Mouse (Mus musculus) CH12.LX (cell line): ENCODE data around the gene Tmem209. TPM values are rescaled to one million over a fixed set of nuclear protein-coding genes. Genes with fewer than 3 reads are reported as not detected.

ENCODE experiments used
- DNase-seq: peaks from one replicate; pipeline ENCODE4 v3.0.0-alpha.2; 2013; ENCODE audit errors: extremely low read depth
- H3K27ac ChIP-seq: 2 replicates; pipeline ENCODE4 v1.5.1; 2012; ENCODE audit warnings: low read depth, mild to moderate bottlenecking, control low read depth, moderate library complexity; ENCODE audit not compliant: insufficient read depth
- H3K27me3 ChIP-seq: replicated peaks from 2 replicates; pipeline ENCODE3; 2012; ENCODE audit warnings: inconsistent platforms
- H3K36me3 ChIP-seq, 2 experiments: replicated peaks in 1 of 2; 2 replicates each; pipeline versions ENCODE3 to v1.6.1; 2012; ENCODE audit warnings: inconsistent platforms in 1 of 2, low read length in 1 of 2, mild to moderate bottlenecking in 1 of 2, mixed read lengths in 1 of 2, moderate library complexity in 1 of 2; ENCODE audit not compliant: control insufficient read depth in 1 of 2, insufficient read depth in 1 of 2
- H3K4me1 ChIP-seq, 2 experiments: 2 replicates each; pipeline ENCODE4 v1.6.1; 2012; ENCODE audit warnings: inconsistent platforms in 1 of 2, moderate library complexity in 1 of 2; ENCODE audit not compliant: insufficient read depth in 2 of 2, control insufficient read depth in 1 of 2
- H3K4me2 ChIP-seq: 2 replicates; pipeline ENCODE4 v1.6.1; 2012; ENCODE audit warnings: low read depth, mild to moderate bottlenecking, control low read depth; ENCODE audit not compliant: poor library complexity, insufficient read depth, severe bottlenecking
- H3K4me3 ChIP-seq, 3 experiments: fragments of 150-350 bp in 1 of 3; sonication (generic) in 1 of 3; replicated peaks in 1 of 3; 2 replicates each; pipeline versions ENCODE3 to v1.5.1; 2011 to 2012; ENCODE audit warnings: low read depth in 2 of 3, low read length in 2 of 3, mild to moderate bottlenecking in 2 of 3, moderate library complexity in 2 of 3, control low read depth in 1 of 3, improper control_type of control experiment in 1 of 3, inconsistent platforms in 1 of 3, mixed read lengths in 1 of 3; ENCODE audit not compliant: poor library complexity in 1 of 3
- H3K79me2 ChIP-seq: replicated peaks from 2 replicates; pipeline ENCODE4 v1.6.1; 2012; ENCODE audit warnings: mild to moderate bottlenecking, moderate library complexity; ENCODE audit not compliant: control insufficient read depth, poor library complexity, insufficient read depth, severe bottlenecking; ENCODE audit errors: extremely low read depth
- H3K9ac ChIP-seq: 2 replicates; pipeline ENCODE4 v1.6.1; 2012; ENCODE audit warnings: low read depth, mild to moderate bottlenecking, control low read depth, moderate library complexity; ENCODE audit not compliant: insufficient read depth
- H3K9me3 ChIP-seq: replicated peaks from 2 replicates; pipeline ENCODE3; 2012; ENCODE audit warnings: low read length, inconsistent platforms, mixed read lengths
- CHD1 ChIP-seq: IDR thresholded peaks from 2 replicates; pipeline ENCODE4 v1.6.1; 2012; ENCODE audit warnings: low read depth, low read length, improper control_type of control experiment, inconsistent platforms
- CTCF ChIP-seq, 2 experiments: IDR thresholded peaks in 1 of 2; conservative IDR thresholded peaks in 1 of 2; 2 replicates each; pipeline ENCODE4 v1.5.1; 2011 to 2012; ENCODE audit warnings: low read depth in 2 of 2, low read length in 2 of 2, improper control_type of control experiment in 1 of 2, inconsistent platforms in 1 of 2, mild to moderate bottlenecking in 1 of 2, moderate library complexity in 1 of 2
- ELF1 ChIP-seq: IDR thresholded peaks from 2 replicates; pipeline ENCODE4 v1.6.1; 2014; ENCODE audit warnings: low read depth, mild to moderate bottlenecking, inconsistent platforms, low read length, improper control_type of control experiment
- ETS1 ChIP-seq: conservative IDR thresholded peaks from 2 replicates; pipeline ENCODE4 v1.6.1; 2012; ENCODE audit warnings: low read depth, mild to moderate bottlenecking, inconsistent platforms, low read length, improper control_type of control experiment, moderate library complexity
- HCFC1 ChIP-seq: IDR thresholded peaks from 2 replicates; pipeline ENCODE4 v1.6.1; 2012; ENCODE audit warnings: low read depth, mild to moderate bottlenecking, inconsistent platforms, low read length, improper control_type of control experiment
- IRF4 ChIP-seq: IDR thresholded peaks from 2 replicates; pipeline ENCODE4 v1.6.1; 2014; ENCODE audit warnings: low read depth, mild to moderate bottlenecking, inconsistent platforms, low read length, improper control_type of control experiment
- KAT2A ChIP-seq: IDR thresholded peaks from 2 replicates; pipeline ENCODE4 v1.6.1; 2012; ENCODE audit warnings: low read length, improper control_type of control experiment, inconsistent platforms; ENCODE audit not compliant: insufficient replicate concordance
- MAZ ChIP-seq: IDR thresholded peaks from 2 replicates; pipeline ENCODE4 v1.6.1; 2012; ENCODE audit warnings: low read depth, mild to moderate bottlenecking, inconsistent platforms, low read length, improper control_type of control experiment, moderate library complexity
- MXI1 ChIP-seq: IDR thresholded peaks from 2 replicates; pipeline ENCODE4 v1.6.1; 2011; ENCODE audit warnings: mild to moderate bottlenecking, low read depth, low read length, improper control_type of control experiment
- MYC ChIP-seq: IDR thresholded peaks from 2 replicates; pipeline ENCODE4 v1.6.1; 2011; ENCODE audit warnings: low read depth, mild to moderate bottlenecking, improper control_type of control experiment, low read length
- NRF1 ChIP-seq: IDR thresholded peaks from 2 replicates; pipeline ENCODE4 v1.6.1; 2014; ENCODE audit warnings: low read depth, mild to moderate bottlenecking, inconsistent platforms, low read length, improper control_type of control experiment, moderate library complexity
- POLR2A ChIP-seq: IDR thresholded peaks from 2 replicates; pipeline ENCODE4 v1.6.1; 2011; ENCODE audit warnings: low read depth, mild to moderate bottlenecking, improper control_type of control experiment, low read length
- POLR2AphosphoS2 ChIP-seq: IDR thresholded peaks from 2 replicates; pipeline ENCODE4 v1.6.1; 2011; ENCODE audit warnings: low read depth, low read length, improper control_type of control experiment
- RAD21 ChIP-seq: IDR thresholded peaks from 2 replicates; pipeline ENCODE4 v1.6.1; 2011; ENCODE audit warnings: low read depth, mild to moderate bottlenecking, low read length, improper control_type of control experiment, moderate library complexity
- SIN3A ChIP-seq: IDR thresholded peaks from 2 replicates; pipeline ENCODE4 v1.6.1; 2012; ENCODE audit warnings: low read length, improper control_type of control experiment, inconsistent platforms
- SMC3 ChIP-seq: IDR thresholded peaks from 2 replicates; pipeline ENCODE4 v1.6.1; 2011; ENCODE audit warnings: low read depth, low read length, improper control_type of control experiment
- TCF12 ChIP-seq: IDR thresholded peaks from 2 replicates; pipeline ENCODE4 v1.6.1; 2014; ENCODE audit warnings: low read depth, mild to moderate bottlenecking, inconsistent platforms, low read length, improper control_type of control experiment
- UBTF ChIP-seq: IDR thresholded peaks from 2 replicates; pipeline ENCODE4 v1.6.1; 2012; ENCODE audit warnings: low read depth, mild to moderate bottlenecking, inconsistent platforms, low read length, improper control_type of control experiment, moderate library complexity
- USF1 ChIP-seq: IDR thresholded peaks from 2 replicates; pipeline ENCODE4 v1.6.1; 2014; ENCODE audit warnings: low read depth, mild to moderate bottlenecking, inconsistent platforms, low read length, improper control_type of control experiment
- USF2 ChIP-seq: conservative IDR thresholded peaks from 2 replicates; pipeline ENCODE4 v1.6.1; 2011; ENCODE audit warnings: low read depth, low read length, improper control_type of control experiment
- ZC3H11A ChIP-seq: IDR thresholded peaks from 2 replicates; pipeline ENCODE4 v1.6.1; 2012; ENCODE audit warnings: low read depth, mild to moderate bottlenecking, inconsistent platforms, low read length, improper control_type of control experiment
- ZKSCAN1 ChIP-seq: IDR thresholded peaks from 2 replicates; pipeline ENCODE4 v1.6.1; 2012; ENCODE audit warnings: low read depth, inconsistent platforms, low read length, improper control_type of control experiment, borderline replicate concordance
- ZMIZ1 ChIP-seq: IDR thresholded peaks from 2 replicates; pipeline ENCODE4 v1.6.1; 2012; ENCODE audit warnings: low read depth, mild to moderate bottlenecking, inconsistent platforms, low read length, improper control_type of control experiment
- ZNF384 ChIP-seq: IDR thresholded peaks from 2 replicates; pipeline ENCODE4 v1.6.1; 2012; ENCODE audit warnings: low read depth, low read length, improper control_type of control experiment, inconsistent platforms
- dilution Hi-C: fragments of 300-500 bp; cut with MboI; formaldehyde crosslinking; loops from 2 replicates; pipeline ENCODE4 v1.14.3; 2020; ENCODE audit warnings: low sequenced_read_pairs; ENCODE audit not compliant: extremely low pct_unique_long_range_greater_than_20kb, extremely low pct_ligation_motif_present
- in situ Hi-C: fragments of 300-500 bp; cut with MboI; formaldehyde crosslinking; loops from 3 replicates; pipeline ENCODE4 v1.14.3; 2019; ENCODE audit warnings: low sequenced_read_pairs, low pct_ligation_motif_present, low pct_unique_long_range_greater_than_20kb, mixed read lengths
- polyA plus RNA-seq: library from polyadenylated mRNA; unstranded; fragments of >175 nt; gene quantifications from 2 replicates; pipeline ENCODE4 v1.2.1, GENCODE M21; 2012; ENCODE audit warnings: low read depth; ENCODE audit not compliant: insufficient read length
- total RNA-seq, 2 experiments: library from RNA; depleted of rRNA; stranded (reverse); fragments of 300-350 nt in 1 of 2; fragments of >200 nt in 1 of 2; gene quantifications; 2 replicates each; pipeline ENCODE4 v1.2.3; 2012 to 2014

Tmem209 gene
- total and polyA plus RNA-seq, 3 experiments, result 27.1 to 59.2 (median 53.3) TPM

DNA sequence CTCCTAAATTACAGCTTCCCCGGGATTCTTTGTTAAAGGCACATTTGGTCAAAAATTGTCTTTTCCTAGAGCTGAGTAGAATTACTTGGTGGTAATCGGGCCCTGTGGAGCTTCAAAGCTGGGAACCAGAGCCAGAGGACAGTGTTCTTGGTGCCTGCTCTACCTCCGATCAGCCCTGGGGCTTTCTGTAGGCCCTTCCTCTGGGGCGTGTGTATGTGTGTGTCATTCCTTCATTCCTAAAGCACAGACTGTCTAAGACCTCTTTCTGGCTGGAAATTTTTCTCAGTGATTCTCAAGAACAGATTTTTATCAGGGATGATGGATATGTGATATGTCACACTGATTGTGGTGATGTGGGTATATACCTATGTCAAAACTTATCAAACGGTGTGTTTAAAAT, 29.2 kb upstream of the Tmem209 start:
- in situ Hi-C loops, result no loop called here

DNA sequence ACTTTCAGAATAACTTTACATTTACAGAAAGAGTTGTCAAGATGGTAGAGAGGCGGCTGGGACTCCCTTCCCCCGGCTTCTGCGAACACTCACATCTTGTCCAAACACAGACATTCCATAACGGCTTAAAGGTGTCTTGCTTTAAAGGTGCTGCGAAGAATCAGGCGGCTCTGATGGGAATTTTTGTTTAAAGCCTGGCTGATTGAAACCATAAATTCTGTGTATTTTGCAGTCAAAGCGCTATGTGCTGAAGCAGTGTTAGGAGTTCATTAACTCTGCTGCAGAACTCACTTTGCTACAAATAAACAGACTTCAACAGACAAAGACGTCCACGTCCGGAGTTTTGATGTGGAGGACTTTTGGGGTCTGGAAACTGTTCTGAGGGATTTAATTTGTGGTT, 28.7 kb upstream of the Tmem209 start:
- no peak overlapping the region for H3K4me2 ChIP-seq
- H3K9ac ChIP-seq, result no peak overlapping the region
- DNase-seq, result no peak
- in situ Hi-C loops (no loop called here), dilution Hi-C loops (no loop called here)
- no peaks in the 10 kb centered on the region for H3K36me3 ChIP-seq
- no peak overlapping the region for H3K27ac ChIP-seq
- no peaks in the 10 kb centered on the region for H3K27me3 ChIP-seq
- no peak overlapping the region for H3K4me3 ChIP-seq
- H3K79me2 ChIP-seq, result no peaks in the 10 kb centered on the region
- H3K9me3 ChIP-seq, result no peaks in the 10 kb centered on the region
- TF ChIP-seq POLR2AphosphoS2, result no peak
- H3K4me1 ChIP-seq, result no peaks in the 10 kb centered on the region

More for the DNA sequence above, 29.2 kb upstream of the Tmem209 start:
- Histone ChIP-seq H3K36me3 (no peaks in the 10 kb centered on the region), H3K27me3 (no peaks in the 10 kb centered on the region), H3K9ac (no peak overlapping the region), H3K79me2 (no peaks in the 10 kb centered on the region), H3K4me2 (no peak overlapping the region), H3K4me1 (no peaks in the 10 kb centered on the region), H3K27ac (no peak overlapping the region), H3K4me3 (no peak overlapping the region), H3K9me3 (no peaks in the 10 kb centered on the region)
- TF ChIP-seq KAT2A (no peak), ZKSCAN1 (no peak), ETS1 (no peak), CTCF (conservative IDR thresholded peaks at IDR 0.05 in 1 of 2, IDR thresholded peaks at IDR 0.05 in 1 of 2; ENCODE audit: low read depth in 2 of 2, low read length in 2 of 2) (no peak), NRF1 (no peak), USF2 (no peak), SMC3 (no peak), CHD1 (no peak), IRF4 (no peak), UBTF (no peak), ZMIZ1 (no peak), SIN3A (no peak), POLR2AphosphoS2 (no peak), ELF1 (no peak), USF1 (no peak)
- dilution Hi-C loops, result no loop called here
- DNase-seq, result no peak

DNA sequence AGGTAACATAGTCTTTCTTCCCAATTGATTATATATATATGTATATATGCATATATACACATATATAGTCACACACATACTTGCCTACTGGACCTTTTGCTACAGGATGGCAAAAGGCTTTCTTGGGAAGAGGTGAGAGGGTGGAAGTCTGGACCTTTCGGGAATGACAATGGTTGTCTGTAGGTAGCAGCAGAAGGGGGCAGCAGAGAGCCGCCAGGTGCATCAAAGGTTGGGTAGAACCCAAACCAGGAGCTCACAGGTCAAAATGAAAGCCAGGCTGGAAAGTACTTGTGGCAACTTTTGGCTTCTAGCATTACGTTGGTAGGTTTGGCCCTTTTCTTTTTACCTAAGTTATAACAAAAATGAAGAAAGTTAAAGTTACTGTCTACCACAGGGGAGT, 25.8 kb upstream of the Tmem209 start:
- no peak overlapping the region for H3K4me3 ChIP-seq
- TF ChIP-seq HCFC1 (no peak), MAZ (no peak), ZKSCAN1 (no peak), SMC3 (peak; percentile 81), CTCF (conservative IDR thresholded peaks at IDR 0.05 in 1 of 2, IDR thresholded peaks at IDR 0.05 in 1 of 2; ENCODE audit: low read depth in 2 of 2, low read length in 2 of 2) (peak; percentile 59 to 78), POLR2A (no peak), ZC3H11A (peak; percentile 79), TCF12 (no peak), ZNF384 (peak; percentile 67), MXI1 (no peak), IRF4 (peak; percentile 52; the same call in 1 of the 2 replicates), MYC (no peak), SIN3A (no peak), RAD21 (peak; percentile 88)
- dilution Hi-C loops (no loop called here), in situ Hi-C loops (no loop called here)
- H3K9ac ChIP-seq, result no peak overlapping the region
- no peak overlapping the region for H3K27ac ChIP-seq
- peak; percentile 31 for DNase-seq
- no peaks in the 10 kb centered on the region for H3K36me3 ChIP-seq
- no peaks in the 10 kb centered on the region for H3K9me3 ChIP-seq
- no peaks in the 10 kb centered on the region for H3K4me1 ChIP-seq
- H3K4me2 ChIP-seq, result no peak overlapping the region
- H3K27me3 ChIP-seq, result no peaks in the 10 kb centered on the region
- no peaks in the 10 kb centered on the region for H3K79me2 ChIP-seq
